Comparison of ENCODE assay signal across 19 mouse cellular contexts in genomic region chr9:51305146-51305545, GRCm38 (mm10). TPM values are rescaled to one million over a fixed set of nuclear protein-coding genes. Genes with fewer than 3 reads are reported as not detected.
A peak's percentile ranks its signal among the peaks of the same experiment; 100 is the strongest.
DNase-seq lines count a peak whose midpoint lies in the region; ATAC-seq lines count a peak whose summit lies in the region.
"Had no signal": no experiment of that assay in that cellular context is flagged by ENCODE, and none has a peak within 500 bp of the region (broad histone marks: within the 10 kb centered on the region; RNA-seq: fewer than 3 reads in every experiment).

No protein-coding gene starts in this region.

- no peaks in the 10 kb centered on the region for H3K9me3 ChIP-seq in forebrain, embryonic 15.5 days
- H3K9me3 ChIP-seq in forebrain, embryonic 12.5 days = no peaks in the 10 kb centered on the region
- no peaks in the 10 kb centered on the region for H3K9me3 ChIP-seq in neural tube, embryonic 15.5 days (replicated peaks)
- no peaks in the 10 kb centered on the region for H3K9me3 ChIP-seq in hindbrain, embryonic 11.5 days (ENCODE audit: control insufficient read depth, low read length)
- H3K9me3 ChIP-seq: heart, embryonic 10.5 days; hindbrain, embryonic 15.5 days; liver, embryonic 13.5 days; neural tube, embryonic 13.5 days had no signal

- peak; percentile 61; the same call in 1 of the 2 replicates for ATAC-seq in forebrain, embryonic 15.5 days (replicated peaks)
- no peak for ATAC-seq in forebrain, embryonic 12.5 days (ENCODE audit: low FRiP score)
- no peak for ATAC-seq in neural tube, embryonic 15.5 days (ENCODE audit: low FRiP score)
- no peak for ATAC-seq in hindbrain, embryonic 11.5 days (ENCODE audit: low FRiP score)

- DNase-seq in adipocyte (ENCODE audit: low spot score) = peak; percentile 27
- peak; percentile 29 to 62 for DNase-seq in frontal cortex, postnatal 36 days (ENCODE audit: low spot score in 2 of 2)
- peak; percentile 33 to 75 for DNase-seq in left cerebral cortex, postnatal 14 days (ENCODE audit: low spot score in 2 of 2)
- DNase-seq in urinary bladder, postnatal 25 days (ENCODE audit: low spot score) = no peak
- DNase-seq in hindbrain, embryonic 11.5 days (ENCODE audit: low spot score) = no peak
- DNase-seq: adrenal gland, postnatal 10 days; cerebellum, adult 8-10 months; kidney, postnatal 25 days; liver, embryonic 13.5 days; spleen, adult 18-20 months; thymus, adult 2 months had no signal

- 46% methylated on average over 3 of the region's 3 CpGs for WGBS in forebrain, embryonic 15.5 days
- WGBS in forebrain, embryonic 12.5 days = 76% methylated on average over 3 of the region's 3 CpGs
- WGBS in neural tube, embryonic 15.5 days = 65% methylated on average over 3 of the region's 3 CpGs
- 83% methylated on average over 3 of the region's 3 CpGs for WGBS in hindbrain, embryonic 11.5 days

- H3K27me3 ChIP-seq in forebrain, embryonic 15.5 days = no peaks in the 10 kb centered on the region
- H3K27me3 ChIP-seq in forebrain, embryonic 12.5 days = no peaks in the 10 kb centered on the region
- H3K27me3 ChIP-seq in neural tube, embryonic 15.5 days (replicated peaks) = no peaks in the 10 kb centered on the region
- no peaks in the 10 kb centered on the region for H3K27me3 ChIP-seq in hindbrain, embryonic 11.5 days (ENCODE audit: control insufficient read depth, insufficient read depth, low read length)
- H3K27me3 ChIP-seq: hindbrain, embryonic 15.5 days; liver, embryonic 13.5 days; neural tube, embryonic 13.5 days had no signal

- intact Hi-C loops in left cerebral cortex, postnatal 14 days (cut with DNase I) = no loop called here

- no peak overlapping the region for H3K4me3 ChIP-seq in forebrain, embryonic 15.5 days
- no peak overlapping the region for H3K4me3 ChIP-seq in forebrain, embryonic 12.5 days (replicated peaks)
- H3K4me3 ChIP-seq in neural tube, embryonic 15.5 days (replicated peaks) = no peak overlapping the region
- no peak overlapping the region for H3K4me3 ChIP-seq in hindbrain, embryonic 11.5 days (ENCODE audit: low read depth, low read length)
- H3K4me3 ChIP-seq: heart, embryonic 10.5 days; hindbrain, embryonic 15.5 days; liver, embryonic 13.5 days; neural tube, embryonic 13.5 days had no signal

- H3K4me2 ChIP-seq in forebrain, embryonic 15.5 days (replicated peaks) = no peak overlapping the region
- H3K4me2 ChIP-seq in forebrain, embryonic 12.5 days = no peak overlapping the region
- no peak overlapping the region for H3K4me2 ChIP-seq in neural tube, embryonic 15.5 days
- H3K4me2 ChIP-seq in hindbrain, embryonic 11.5 days (replicated peaks; ENCODE audit: low read depth, low read length) = no peak overlapping the region
- H3K4me2 ChIP-seq: hindbrain, embryonic 15.5 days; liver, embryonic 13.5 days; neural tube, embryonic 13.5 days had no signal

- H3K4me1 ChIP-seq in forebrain, embryonic 15.5 days = peaks cover 19% of the 10 kb centered on the region; the same call in 1 of the 2 replicates
- no peaks in the 10 kb centered on the region for H3K4me1 ChIP-seq in forebrain, embryonic 12.5 days
- no peaks in the 10 kb centered on the region for H3K4me1 ChIP-seq in neural tube, embryonic 15.5 days
- H3K4me1 ChIP-seq in hindbrain, embryonic 11.5 days (replicated peaks; ENCODE audit: control insufficient read depth, insufficient read depth, low read length) = no peaks in the 10 kb centered on the region
- H3K4me1 ChIP-seq: heart, embryonic 10.5 days; hindbrain, embryonic 15.5 days; liver, embryonic 13.5 days; neural tube, embryonic 13.5 days had no signal

- no peaks in the 10 kb centered on the region for H3K36me3 ChIP-seq in forebrain, embryonic 15.5 days
- no peaks in the 10 kb centered on the region for H3K36me3 ChIP-seq in forebrain, embryonic 12.5 days (replicated peaks)
- H3K36me3 ChIP-seq in neural tube, embryonic 15.5 days = no peaks in the 10 kb centered on the region
- H3K36me3 ChIP-seq in hindbrain, embryonic 11.5 days (ENCODE audit: control insufficient read depth, insufficient read depth, low read length) = no peaks in the 10 kb centered on the region
- H3K36me3 ChIP-seq: heart, embryonic 10.5 days; hindbrain, embryonic 15.5 days; liver, embryonic 13.5 days; neural tube, embryonic 13.5 days had no signal

- H3K9ac ChIP-seq in forebrain, embryonic 15.5 days (replicated peaks) = no peak overlapping the region
- H3K9ac ChIP-seq in forebrain, embryonic 12.5 days = no peak overlapping the region
- H3K9ac ChIP-seq in neural tube, embryonic 15.5 days (replicated peaks) = no peak overlapping the region
- no peak overlapping the region for H3K9ac ChIP-seq in hindbrain, embryonic 11.5 days (ENCODE audit: low read depth, low read length)
- H3K9ac ChIP-seq: hindbrain, embryonic 15.5 days; liver, embryonic 13.5 days; neural tube, embryonic 13.5 days had no signal

- H3K27ac ChIP-seq in forebrain, embryonic 15.5 days (replicated peaks) = peak overlapping the region; percentile 80
- H3K27ac ChIP-seq in forebrain, embryonic 12.5 days = no peak overlapping the region
- no peak overlapping the region for H3K27ac ChIP-seq in neural tube, embryonic 15.5 days (replicated peaks)
- no peak overlapping the region for H3K27ac ChIP-seq in hindbrain, embryonic 11.5 days (ENCODE audit: low read depth, low read length)
- H3K27ac ChIP-seq: heart, embryonic 10.5 days; hindbrain, embryonic 15.5 days; liver, embryonic 13.5 days; neural tube, embryonic 13.5 days had no signal

RNA-seq across cellular contexts. Expression of gene 1810046K07Rik, which starts 23.6 kb away (rescaled TPM):
- not detected in 2 replicates for polyA plus RNA-seq in forebrain, embryonic 15.5 days (2015; fragmentation: Nextera tagmentation; extraction: Ambion mirVana)
- not detected in 2 replicates for polyA plus RNA-seq in forebrain, embryonic 12.5 days (2016; fragmentation: Nextera tagmentation; extraction: Ambion mirVana)
- total RNA-seq in left cerebral cortex, postnatal 14 days (2021) = not detected
- not detected in 2 replicates for polyA plus RNA-seq in neural tube, embryonic 15.5 days (2015; fragmentation: Nextera tagmentation; extraction: Ambion mirVana)
- polyA plus RNA-seq in hindbrain, embryonic 11.5 days (2014; fragmentation: Nextera tagmentation; extraction: Ambion mirVana) = not detected in 2 replicates
- total RNA-seq: megakaryocyte-erythroid progenitor cell, adult 5-6 weeks had no signal
- polyA plus RNA-seq: C2C12; heart, embryonic 10.5 days; hindbrain, embryonic 15.5 days; liver, embryonic 13.5 days; neural tube, embryonic 13.5 days had no signal

RNA-seq across cellular contexts. Expression of gene Colca2, which starts 26.8 kb away (rescaled TPM):
- polyA plus RNA-seq in forebrain, embryonic 15.5 days (2015; fragmentation: Nextera tagmentation; extraction: Ambion mirVana) = 0.70 and 1.1 TPM in 2 replicates
- 1.0 and 1.6 TPM in 2 replicates for polyA plus RNA-seq in forebrain, embryonic 12.5 days (2016; fragmentation: Nextera tagmentation; extraction: Ambion mirVana)
- total RNA-seq in left cerebral cortex, postnatal 14 days (2021) = 1 to 10 TPM; 1.3 TPM
- polyA plus RNA-seq in neural tube, embryonic 15.5 days (2015; fragmentation: Nextera tagmentation; extraction: Ambion mirVana) = 0.70 and 2.1 TPM in 2 replicates
- polyA plus RNA-seq in hindbrain, embryonic 11.5 days (2014; fragmentation: Nextera tagmentation; extraction: Ambion mirVana) = 1.6 and 1.8 TPM in 2 replicates

Comparison
In these comparisons a context has a peak if more than half of its experiments do, and no peak if none do; other contexts are left out.
1. DNase-seq: peak in adipocyte (single experiment), frontal cortex, postnatal 36 days (2 of 2) and left cerebral cortex, postnatal 14 days (2 of 2); none in urinary bladder, postnatal 25 days (single experiment) and hindbrain, embryonic 11.5 days (single experiment).